Mouse (Mus musculus): ENCODE results near the gene Carmil1.

Gene Carmil1

DNA sequence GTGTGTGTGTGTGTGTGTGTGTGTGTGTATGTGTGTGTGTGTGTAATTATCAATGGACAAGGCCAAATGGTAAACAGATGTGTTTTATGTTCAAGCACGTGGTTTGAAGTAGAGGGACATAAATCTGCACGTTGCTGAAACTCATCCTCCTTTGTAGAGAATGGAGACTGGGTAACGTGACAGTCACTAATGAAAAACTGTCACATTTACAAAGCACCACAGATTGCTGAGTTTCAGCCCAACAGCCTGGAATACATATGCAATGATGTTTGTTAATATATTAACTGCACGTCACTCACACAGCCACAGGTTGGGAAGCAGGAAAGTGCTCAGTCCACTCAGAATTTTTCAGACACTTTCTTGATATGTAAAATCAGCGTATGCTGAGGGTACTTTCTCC lies 290.1 kb downstream of the Carmil1 start:
- in situ Hi-C loops (cut with MboI; ENCODE audit: unreplicated experiment in 2 of 2): loop anchor here in 1 of 2 experiments (25.0 kb wide), 1 partner anchor 947 kb away; the partner anchor contains the start of genes Aldh5a1 and Gpld1

DNA sequence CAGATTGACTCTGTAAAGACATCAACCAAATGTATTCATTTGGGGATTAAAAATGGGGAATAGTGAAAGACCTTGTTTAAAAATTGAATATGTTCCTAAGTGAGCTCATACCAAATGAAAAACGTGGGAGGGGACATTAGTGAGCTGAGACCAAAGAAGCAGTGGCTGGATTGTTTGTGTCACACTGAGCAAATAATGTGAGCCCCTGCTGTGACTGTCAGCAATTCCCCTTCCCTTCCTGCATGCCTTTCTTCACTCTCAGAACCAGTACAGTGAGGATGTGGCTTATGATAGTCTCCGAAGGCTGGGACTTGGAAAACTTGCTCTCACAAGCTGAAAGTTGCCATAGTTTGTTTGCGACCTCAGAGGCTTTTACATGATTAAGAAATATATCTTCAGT lies 295.5 kb downstream of the Carmil1 start:
- in situ Hi-C loops (cut with MboI; ENCODE audit: unreplicated experiment in 2 of 2): loop anchor here in 1 of 2 experiments (25.0 kb wide), 1 partner anchor 952 kb away; the partner anchor contains the start of genes Aldh5a1 and Gpld1

DNA sequence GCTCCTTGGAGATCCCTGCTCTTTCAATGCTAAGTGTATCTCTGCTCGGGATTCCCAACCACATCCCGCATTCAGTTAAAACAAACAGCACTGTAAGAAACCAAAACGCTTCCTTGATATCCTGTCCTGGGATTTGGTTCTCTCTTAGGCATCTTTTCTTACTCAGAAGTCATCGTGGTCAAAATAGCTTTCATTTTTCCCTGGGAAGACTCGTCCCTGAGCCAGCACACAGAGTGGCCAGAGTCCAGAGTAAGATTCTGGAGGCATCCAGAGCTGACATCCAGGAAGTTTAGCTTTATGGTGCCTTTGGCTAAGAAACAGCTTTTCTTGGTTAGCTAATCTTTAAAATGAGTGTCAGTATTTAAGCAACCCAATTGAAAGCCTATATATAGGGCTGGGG lies 308.3 kb downstream of the Carmil1 start:
- in situ Hi-C loops (cut with MboI; ENCODE audit: unreplicated experiment in 2 of 2): loop anchor here in 1 of 2 experiments (25.0 kb wide), 1 partner anchor 315 kb away; the partner anchor contains the start of gene Carmil1

DNA sequence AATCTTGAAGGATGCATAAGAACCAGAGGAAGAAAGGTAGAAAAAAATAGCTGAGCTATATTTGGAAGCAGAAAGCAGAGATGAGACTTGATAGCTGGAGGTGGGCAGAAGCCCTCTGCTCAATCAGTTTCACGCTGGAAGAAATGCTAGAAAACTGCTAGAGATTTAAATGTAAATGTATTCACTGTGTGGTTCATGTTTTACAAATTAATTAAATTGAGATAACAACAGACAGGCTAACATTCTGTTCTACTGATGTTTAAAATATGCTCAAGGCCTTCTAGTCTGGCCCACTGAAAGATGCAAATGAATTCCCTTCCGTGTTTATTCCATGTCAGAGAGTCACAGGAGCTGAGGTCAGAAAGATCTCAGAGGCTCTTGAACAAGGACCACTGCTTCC lies 308.7 kb downstream of the Carmil1 start:
- in situ Hi-C loops (cut with MboI; ENCODE audit: unreplicated experiment in 2 of 2): loop anchor here in 1 of 2 experiments (25.0 kb wide), 1 partner anchor 315 kb away; the partner anchor contains the start of gene Carmil1

DNA sequence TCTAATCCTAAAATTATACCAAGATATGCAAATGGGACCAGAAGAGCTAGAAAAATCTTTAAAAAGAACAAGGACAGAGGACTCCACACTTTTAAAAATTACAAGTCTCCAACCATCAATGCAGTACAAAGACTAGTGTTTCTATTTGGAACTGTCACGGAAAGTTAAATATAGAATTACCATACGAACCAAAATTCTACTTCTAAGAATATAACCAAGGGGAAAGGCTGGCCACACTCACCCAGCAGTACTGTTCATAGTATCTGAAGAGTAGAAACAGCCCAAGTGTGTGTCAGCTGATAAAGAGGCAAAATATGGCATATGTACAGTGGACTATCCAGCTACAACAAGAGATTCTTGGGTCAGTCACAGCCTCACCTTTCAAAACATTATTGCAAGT lies 315.7 kb downstream of the Carmil1 start:
- in situ Hi-C loops (cut with MboI; ENCODE audit: unreplicated experiment in 2 of 2): loop anchor here in 1 of 2 experiments (25.0 kb wide), 1 partner anchor 322 kb away; the partner anchor contains the start of gene Carmil1
